Mouse (Mus musculus) kidney, adult 18-20 months (tissue): ENCODE measurements around the gene Rapgef3.

Experiments
- DNase-seq: peaks from one replicate; pipeline ENCODE4 v3.0.0; 2021

The Rapgef3 gene

GRCm38 (mm10) chr15:97767280-97768186 is at the start of gene Rapgef3:
Gene Rapgef3, minus strand, starts transcription at chr15:97767972.
- DNase-seq, result peak; percentile 93

GRCm38 (mm10) chr15:97816199-97816994 is 48.6 kb upstream of the Rapgef3 start:
- no peak for DNase-seq

GRCm38 (mm10) chr15:97815254-97815653 is 47.5 kb upstream of the Rapgef3 start:
- DNase-seq, result no peak

- no peak for DNase-seq
Observed at GRCm38 (mm10) chr15:97814703-97815102, 46.9 kb upstream of the Rapgef3 start.

GRCm38 (mm10) chr15:97813452-97814204 is 45.9 kb upstream of the Rapgef3 start:
- DNase-seq, result peak; percentile 68

GRCm38 (mm10) chr15:97812875-97813274 is 45.1 kb upstream of the Rapgef3 start:
- DNase-seq, result no peak

GRCm38 (mm10) chr15:97812126-97812525 is 44.4 kb upstream of the Rapgef3 start:
- peak; percentile 79 for DNase-seq

GRCm38 (mm10) chr15:97811307-97811706 is 43.5 kb upstream of the Rapgef3 start:
- no peak for DNase-seq

- no peak for DNase-seq
Observed at GRCm38 (mm10) chr15:97810399-97810798, 42.6 kb upstream of the Rapgef3 start.

GRCm38 (mm10) chr15:97809942-97810341 is 42.2 kb upstream of the Rapgef3 start:
- DNase-seq, result peak; percentile 80

- DNase-seq, result no peak
Observed at GRCm38 (mm10) chr15:97809206-97809605, 41.4 kb upstream of the Rapgef3 start.

- no peak for DNase-seq
Observed at GRCm38 (mm10) chr15:97808532-97808931, 40.8 kb upstream of the Rapgef3 start.

GRCm38 (mm10) chr15:97807867-97808266 is 40.1 kb upstream of the Rapgef3 start:
- no peak for DNase-seq

GRCm38 (mm10) chr15:97802575-97802974 is 34.8 kb upstream of the Rapgef3 start:
- DNase-seq, result no peak

- DNase-seq, result no peak
Observed at GRCm38 (mm10) chr15:97801811-97802210, 34.0 kb upstream of the Rapgef3 start.

GRCm38 (mm10) chr15:97800853-97801252 is 33.1 kb upstream of the Rapgef3 start:
- no peak for DNase-seq

GRCm38 (mm10) chr15:97799446-97799845 is 31.7 kb upstream of the Rapgef3 start:
- DNase-seq, result no peak

- no peak for DNase-seq
Observed at GRCm38 (mm10) chr15:97798134-97798533, 30.4 kb upstream of the Rapgef3 start.

GRCm38 (mm10) chr15:97796674-97797310 is 29.0 kb upstream of the Rapgef3 start:
- DNase-seq, result no peak

GRCm38 (mm10) chr15:97795559-97796235 is 27.9 kb upstream of the Rapgef3 start:
- no peak for DNase-seq

GRCm38 (mm10) chr15:97794268-97794667 is 26.5 kb upstream of the Rapgef3 start:
- no peak for DNase-seq
